13 mouse cellular contexts compared by ENCODE assay signal in genomic region chr2:168113692-168114091, GRCm38 (mm10). TPM values are rescaled to one million over a fixed set of nuclear protein-coding genes. Genes with fewer than 3 reads are reported as not detected.
DNase-seq lines count a peak whose midpoint lies in the region; ATAC-seq lines count a peak whose summit lies in the region.
"Had no signal": no experiment of that assay in that cellular context is flagged by ENCODE, and none has a peak within 500 bp of the region (broad histone marks: within the 10 kb centered on the region; RNA-seq: fewer than 3 reads in every experiment).

No protein-coding gene starts in this region.

- peak overlapping the region; percentile 91; the same call in 1 of the 2 replicates for H3K27ac ChIP-seq in forebrain, embryonic 10.5 days
- H3K27ac ChIP-seq in forebrain, embryonic 14.5 days (ENCODE audit: low read depth, low read length): no peak overlapping the region
- H3K27ac ChIP-seq in kidney, embryonic 16.5 days (ENCODE audit: low read length): peak overlapping the region; percentile 53

- no peaks in the 10 kb centered on the region for H3K36me3 ChIP-seq in forebrain, embryonic 10.5 days (replicated peaks)
- no peaks in the 10 kb centered on the region for H3K36me3 ChIP-seq in forebrain, embryonic 14.5 days (ENCODE audit: control insufficient read depth, insufficient read depth, low read length)
- H3K36me3 ChIP-seq in kidney, embryonic 16.5 days (ENCODE audit: insufficient read depth, low read length): no peaks in the 10 kb centered on the region

- no peak overlapping the region for H3K4me2 ChIP-seq in forebrain, embryonic 14.5 days (ENCODE audit: low read length)
- no peak overlapping the region for H3K4me2 ChIP-seq in kidney, embryonic 16.5 days (replicated peaks; ENCODE audit: low read depth, low read length)
- H3K4me2 ChIP-seq: heart, embryonic 11.5 days had no signal

- 86% methylated on average over 5 of the region's 5 CpGs for WGBS in forebrain, embryonic 10.5 days
- WGBS in forebrain, embryonic 14.5 days: 82% methylated on average over 5 of the region's 5 CpGs
- WGBS in kidney, embryonic 16.5 days: 78% methylated on average over 5 of the region's 5 CpGs

- no peak overlapping the region for H3K4me3 ChIP-seq in forebrain, embryonic 10.5 days
- no peak overlapping the region for H3K4me3 ChIP-seq in forebrain, embryonic 14.5 days (ENCODE audit: low read depth, low read length)
- H3K4me3 ChIP-seq in kidney, embryonic 16.5 days (ENCODE audit: low read length): no peak overlapping the region

- no peak for ATAC-seq in forebrain, embryonic 14.5 days
- ATAC-seq in kidney, embryonic 16.5 days (ENCODE audit: low FRiP score, low TSS enrichment): no peak
- ATAC-seq: Patski had no signal

- no peaks in the 10 kb centered on the region for H3K9me3 ChIP-seq in forebrain, embryonic 10.5 days
- H3K9me3 ChIP-seq in forebrain, embryonic 14.5 days (replicated peaks; ENCODE audit: control insufficient read depth, low read length): no peaks in the 10 kb centered on the region
- no peaks in the 10 kb centered on the region for H3K9me3 ChIP-seq in kidney, embryonic 16.5 days (ENCODE audit: low read length)

- H3K9ac ChIP-seq in forebrain, embryonic 14.5 days (ENCODE audit: low read length): no peak overlapping the region
- H3K9ac ChIP-seq in kidney, embryonic 16.5 days (replicated peaks; ENCODE audit: low read length): no peak overlapping the region

- no peak for DNase-seq in forebrain, embryonic 10.5 days (ENCODE audit: extremely low spot score, low spot score)
- no peak for DNase-seq in forebrain, embryonic 14.5 days (ENCODE audit: low spot score)
- no peak for DNase-seq in kidney, postnatal 10 days
- peak; percentile 79 for DNase-seq in 416B (ENCODE audit: low read depth)
- peak; percentile 57 for DNase-seq in brain, adult 2 months (ENCODE audit: low read depth, low spot score)
- DNase-seq in adrenal gland, postnatal 25 days: no peak
- DNase-seq in frontal cortex, postnatal 10 days (ENCODE audit: low spot score in 2 of 2): no peak
- DNase-seq: adrenal gland, adult 8-10 months; layer of hippocampus, postnatal 36 days; midbrain, embryonic 14.5 days had no signal

- H3K27me3 ChIP-seq in forebrain, embryonic 10.5 days (ENCODE audit: poor library complexity, severe bottlenecking): peaks cover 28% of the 10 kb centered on the region
- no peaks in the 10 kb centered on the region for H3K27me3 ChIP-seq in forebrain, embryonic 14.5 days (replicated peaks; ENCODE audit: control insufficient read depth, insufficient read depth, low read length)
- no peaks in the 10 kb centered on the region for H3K27me3 ChIP-seq in kidney, embryonic 16.5 days (ENCODE audit: insufficient read depth, low read length)
- H3K27me3 ChIP-seq: Patski had no signal

- peaks cover 30% of the 10 kb centered on the region for H3K4me1 ChIP-seq in forebrain, embryonic 10.5 days
- H3K4me1 ChIP-seq in forebrain, embryonic 14.5 days (ENCODE audit: control insufficient read depth, insufficient read depth, low read length): peaks cover 4% of the 10 kb centered on the region; the same call in 1 of the 2 replicates
- H3K4me1 ChIP-seq in kidney, embryonic 16.5 days (ENCODE audit: insufficient read depth, low read length): peaks cover 17% of the 10 kb centered on the region

RNA-seq across cellular contexts. Expression of gene Pard6b, which starts 32.9 kb away (rescaled TPM):
- polyA plus RNA-seq in forebrain, embryonic 10.5 days (2016; fragmentation: Nextera tagmentation; extraction: Ambion mirVana): 9.3 and 10.4 TPM in 2 replicates
- 5.0 and 5.6 TPM in 2 replicates for polyA plus RNA-seq in forebrain, embryonic 14.5 days (2014; fragmentation: Nextera tagmentation; extraction: Ambion mirVana)
- 20.0 and 23.9 TPM in 2 replicates for polyA plus RNA-seq in kidney, embryonic 16.5 days (2015; fragmentation: Nextera tagmentation; extraction: Ambion mirVana)
- 1.6 and 2.3 TPM in 2 replicates for total RNA-seq in adrenal gland, postnatal 25 days (2021)

Comparison
In these comparisons a context has a peak if more than half of its experiments do, and no peak if none do; other contexts are left out.
1. DNase-seq: peak in 416B (single experiment) and brain, adult 2 months (single experiment); none in forebrain, embryonic 10.5 days (single experiment), forebrain, embryonic 14.5 days (single experiment), kidney, postnatal 10 days (single experiment), adrenal gland, postnatal 25 days (single experiment) and frontal cortex, postnatal 10 days (0 of 2).